Mouse (Mus musculus) midbrain, embryonic 16.5 days (tissue): ENCODE measurements around the gene Fstl4. TPM values are rescaled to one million over a fixed set of nuclear protein-coding genes. Genes with fewer than 3 reads are reported as not detected.
"Not testable (repeated sequence)": the region's sequence is repeated elsewhere in the genome, so short reads cannot be mapped to it uniquely, and the experiment has no call there.

Source experiments
- ATAC-seq: fragments of 200-750 bp; cut with Nextera tagmentation; 2 replicates; pipeline ENCODE4 v1.8.0; 2017; ENCODE audit warnings: moderate TSS enrichment
- H3K27ac ChIP-seq: fragments of 300-500 bp; sonication (generic); 2 replicates; pipeline ENCODE4 v1.5.1; 2014; ENCODE audit warnings: mild to moderate bottlenecking, low read length, mixed read lengths
- H3K27me3 ChIP-seq: fragments of 300-500 bp; sonication (generic); 2 replicates; pipeline ENCODE4 v1.6.1; 2014; ENCODE audit warnings: low read depth, low read length, mixed read lengths; ENCODE audit not compliant: control insufficient read depth, insufficient read depth
- H3K36me3 ChIP-seq: fragments of 300-500 bp; sonication (generic); 2 replicates; pipeline ENCODE4 v1.6.1; 2014; ENCODE audit warnings: mild to moderate bottlenecking, low read length, moderate library complexity, mixed read lengths; ENCODE audit not compliant: control insufficient read depth, insufficient read depth
- H3K4me1 ChIP-seq: fragments of 300-500 bp; sonication (generic); 2 replicates; pipeline ENCODE4 v1.6.1; 2014; ENCODE audit warnings: mild to moderate bottlenecking, low read length, mixed read lengths; ENCODE audit not compliant: control insufficient read depth, insufficient read depth
- H3K4me2 ChIP-seq: fragments of 300-500 bp; sonication (generic); 2 replicates; pipeline ENCODE4 v1.6.1; 2014; ENCODE audit warnings: mild to moderate bottlenecking, low read length, mixed read lengths
- H3K4me3 ChIP-seq: fragments of 300-500 bp; sonication (generic); 2 replicates; pipeline ENCODE4 v1.5.1; 2014; ENCODE audit warnings: low read depth, mild to moderate bottlenecking, low read length, moderate library complexity, mixed read lengths
- H3K9ac ChIP-seq: fragments of 300-500 bp; sonication (generic); 2 replicates; pipeline ENCODE4 v1.6.1; 2014; ENCODE audit warnings: low read depth, low read length, mixed read lengths
- H3K9me3 ChIP-seq: fragments of 300-500 bp; sonication (generic); replicated peaks from 2 replicates; pipeline ENCODE4 v1.6.1; 2014; ENCODE audit warnings: mild to moderate bottlenecking, low read length, mixed read lengths; ENCODE audit not compliant: control insufficient read depth, poor library complexity, severe bottlenecking
- WGBS: fragments of 180-500 bp; shearing (Covaris S2); extraction: QIAGEN DNeasy Blood & Tissue Kit; methylation state at CpG from one replicate; pipeline ENCODE4 v1.1.7; 2014; 5-methylcytosine and 5-hydroxymethylcytosine counted together
- polyA plus RNA-seq: library from polyadenylated mRNA; unstranded; fragments of >200 nt; fragmentation: Nextera tagmentation; extraction: Ambion mirVana; gene quantifications from 2 replicates; pipeline ENCODE4 v1.2.1, GENCODE M21; 2015

Gene Fstl4
- polyA plus RNA-seq, 1 experiment from 2014 or later = 10.3 TPM

- Histone ChIP-seq H3K36me3 (no peaks in the 10 kb centered on the region), H3K9me3 (no peaks in the 10 kb centered on the region), H3K27me3 (no peaks in the 10 kb centered on the region), H3K4me1 (0 out of 2 replicates have a peak, but pooled peaks cover 2% of the 10 kb centered on the region), H3K9ac (no peak overlapping the region), H3K4me2 (no peak overlapping the region), H3K4me3 (no peak overlapping the region), H3K27ac (no peak overlapping the region)
- WGBS = 46% methylated on average over 6 of the region's 6 CpGs
- no peak for ATAC-seq
Measured at GRCm38 (mm10) chr11:53069751-53070150, 305.3 kb downstream of the Fstl4 start.

DNA sequence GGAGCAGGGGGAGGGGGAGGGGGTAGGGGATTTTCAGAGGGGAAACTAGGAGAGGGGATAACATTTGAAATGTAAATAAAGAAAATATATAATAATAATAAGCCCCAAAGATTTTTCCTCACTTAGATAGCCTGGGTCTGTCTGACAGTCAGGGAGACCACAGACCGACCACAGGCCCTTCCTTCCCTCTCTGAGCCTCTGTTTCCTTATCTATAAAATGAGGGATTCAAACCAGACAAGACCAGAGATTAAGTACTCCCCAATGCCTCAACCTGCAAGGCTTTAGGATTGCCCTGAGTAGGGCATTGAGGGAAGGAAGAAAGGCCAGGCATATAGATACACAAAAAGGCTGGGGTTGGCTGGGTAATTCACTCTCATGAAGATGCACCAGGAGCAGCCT lies 307.2 kb downstream of the Fstl4 start:
- Histone ChIP-seq H3K27me3 (no peaks in the 10 kb centered on the region), H3K4me1 (0 out of 2 replicates have a peak, but pooled peaks cover 2% of the 10 kb centered on the region), H3K4me3 (no peak overlapping the region), H3K27ac (no peak overlapping the region), H3K4me2 (no peak overlapping the region), H3K9me3 (no peaks in the 10 kb centered on the region; the same call in 1 of the 2 replicates), H3K36me3 (no peaks in the 10 kb centered on the region), H3K9ac (no peak overlapping the region)
- no peak for ATAC-seq
- 92% methylated on average over 1 of the region's 1 CpGs for WGBS

GRCm38 (mm10) chr11:53077641-53078040 lies 313.2 kb downstream of the Fstl4 start:
- ATAC-seq = no peak
- Histone ChIP-seq H3K9ac (no peak overlapping the region), H3K4me3 (no peak overlapping the region), H3K36me3 (no peaks in the 10 kb centered on the region), H3K9me3 (no peaks in the 10 kb centered on the region; the same call in 1 of the 2 replicates), H3K27ac (no peak overlapping the region), H3K4me1 (no peaks in the 10 kb centered on the region), H3K4me2 (no peak overlapping the region), H3K27me3 (no peaks in the 10 kb centered on the region; the same call in 1 of the 2 replicates)
- WGBS = 84% methylated on average over 7 of the region's 7 CpGs

DNA sequence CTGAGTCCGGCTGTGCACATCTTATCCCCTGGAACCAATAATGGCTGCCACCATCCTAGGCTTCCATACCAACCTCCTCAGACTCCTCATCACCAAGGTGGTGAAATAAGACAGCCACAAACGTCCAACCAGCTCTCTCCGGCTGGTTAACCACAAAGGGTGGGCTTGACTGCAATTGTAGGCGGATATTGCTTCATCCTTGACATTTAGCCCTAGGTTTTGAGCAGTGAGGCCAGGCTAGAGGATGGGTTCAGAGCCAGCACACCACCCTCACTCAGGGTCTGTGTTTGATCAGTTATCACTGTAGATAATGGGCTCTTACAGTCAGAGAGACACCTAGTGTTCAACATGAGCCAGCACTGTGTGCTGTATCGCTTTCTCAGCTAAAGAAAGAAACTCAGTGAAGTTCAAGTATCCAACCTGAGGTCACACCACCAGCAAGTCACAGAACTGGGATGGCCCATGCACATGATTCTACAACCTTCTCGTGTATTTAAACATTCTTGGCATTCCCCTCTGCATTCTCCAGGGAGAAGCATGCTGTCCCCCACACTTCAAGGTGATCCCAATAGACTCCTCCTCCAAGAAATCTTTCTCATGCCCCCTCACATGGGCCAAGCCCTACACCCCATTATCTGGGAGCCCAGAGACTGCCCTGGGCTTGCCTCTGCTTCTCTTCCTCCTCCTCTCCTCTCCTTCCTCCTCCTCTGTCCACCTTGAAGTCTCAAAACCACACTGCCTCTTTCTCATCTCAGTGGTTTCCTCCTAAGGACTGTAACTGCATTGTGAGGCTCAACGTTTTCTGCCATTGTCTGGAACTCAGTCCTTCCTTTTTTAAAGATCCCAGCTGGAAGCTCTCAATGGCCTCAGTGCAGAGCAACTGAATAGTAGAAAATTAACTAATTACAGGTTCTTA lies 314.2 kb downstream of the Fstl4 start:
- Histone ChIP-seq H3K9ac (no peak overlapping the region), H3K27ac (no peak overlapping the region), H3K27me3 (no peaks in the 10 kb centered on the region; the same call in 1 of the 2 replicates), H3K4me3 (no peak overlapping the region), H3K4me1 (no peaks in the 10 kb centered on the region), H3K36me3 (no peaks in the 10 kb centered on the region), H3K9me3 (no peaks in the 10 kb centered on the region; the same call in 1 of the 2 replicates), H3K4me2 (no peak overlapping the region)
- ATAC-seq = no peak
- WGBS = 76% methylated on average over 7 of the region's 7 CpGs

- WGBS = 81% methylated on average over 6 of the region's 6 CpGs
- Histone ChIP-seq H3K27ac (no peak overlapping the region), H3K27me3 (no peaks in the 10 kb centered on the region; the same call in 1 of the 2 replicates), H3K4me2 (no peak overlapping the region), H3K4me1 (no peaks in the 10 kb centered on the region), H3K36me3 (no peaks in the 10 kb centered on the region), H3K9ac (no peak overlapping the region), H3K9me3 (no peaks in the 10 kb centered on the region), H3K4me3 (no peak overlapping the region)
- no peak for ATAC-seq
Measured at GRCm38 (mm10) chr11:53081310-53081709, 316.9 kb downstream of the Fstl4 start.

DNA sequence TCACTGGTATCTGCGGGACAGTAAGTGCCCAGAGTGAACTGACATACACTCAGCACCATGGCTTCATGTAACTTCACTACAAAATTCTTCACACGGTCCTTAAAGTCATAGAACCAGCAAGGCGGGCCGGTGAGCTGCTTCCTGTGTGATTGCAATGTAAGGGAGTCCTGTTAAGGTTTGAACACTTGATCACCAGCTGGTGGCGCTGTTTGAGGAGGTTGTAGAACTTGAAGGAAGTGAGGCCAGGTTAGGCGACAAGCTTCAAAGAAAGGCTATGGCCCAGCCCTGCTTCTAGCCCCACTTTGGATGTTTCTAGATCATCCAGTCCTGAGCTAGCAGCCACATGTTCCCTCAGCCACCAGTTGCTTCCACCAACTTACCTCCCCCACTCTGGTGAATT lies 320.9 kb downstream of the Fstl4 start:
- Histone ChIP-seq H3K4me2 (no peak overlapping the region), H3K27me3 (no peaks in the 10 kb centered on the region), H3K36me3 (no peaks in the 10 kb centered on the region), H3K4me3 (no peak overlapping the region), H3K4me1 (no peaks in the 10 kb centered on the region), H3K9me3 (no peaks in the 10 kb centered on the region), H3K9ac (no peak overlapping the region), H3K27ac (no peak overlapping the region)
- no peak for ATAC-seq
- 78% methylated on average over 6 of the region's 6 CpGs for WGBS

DNA sequence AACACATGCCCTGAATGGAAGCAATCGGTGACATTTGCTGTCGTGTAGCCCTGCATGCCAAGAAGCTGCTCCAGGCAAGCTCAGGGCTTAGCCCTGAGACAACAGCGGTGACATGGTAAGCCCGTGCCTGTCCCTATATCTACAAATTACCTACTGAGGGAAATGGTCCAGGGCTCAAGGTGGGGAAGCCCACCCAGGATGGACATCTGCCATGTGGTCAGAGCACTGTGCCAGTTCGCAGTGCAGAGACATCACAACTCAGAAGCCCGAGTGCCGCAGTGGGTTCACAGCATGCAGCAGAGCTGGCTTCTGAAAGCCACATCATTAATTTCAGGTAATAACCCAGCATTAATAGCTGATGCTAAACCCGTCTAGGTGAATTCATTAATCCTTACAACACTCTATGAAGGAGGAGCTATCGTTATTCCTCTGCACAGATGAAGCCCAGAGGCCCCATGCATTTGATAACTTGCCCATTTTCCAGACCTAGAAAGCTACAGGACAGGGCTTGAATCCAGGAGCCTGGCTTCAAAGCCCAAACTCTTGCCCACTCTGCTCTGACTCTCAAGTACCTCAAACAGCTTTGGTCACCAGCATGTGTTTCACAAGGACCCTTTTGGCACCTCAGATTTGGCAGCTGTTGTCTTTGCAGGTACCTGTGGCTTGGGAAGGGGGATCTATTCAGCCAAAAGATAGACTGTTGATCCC lies 321.6 kb downstream of the Fstl4 start:
- WGBS = 83% methylated on average over 9 of the region's 9 CpGs
- no peak for ATAC-seq
- H3K4me1 ChIP-seq = no peaks in the 10 kb centered on the region
- no peak overlapping the region for H3K9ac ChIP-seq
- H3K4me3 ChIP-seq = no peak overlapping the region
- H3K27me3 ChIP-seq = no peaks in the 10 kb centered on the region
- no peak overlapping the region for H3K4me2 ChIP-seq
- H3K27ac ChIP-seq = no peak overlapping the region
- H3K36me3 ChIP-seq = no peaks in the 10 kb centered on the region
- H3K9me3 ChIP-seq = no peaks in the 10 kb centered on the region

DNA sequence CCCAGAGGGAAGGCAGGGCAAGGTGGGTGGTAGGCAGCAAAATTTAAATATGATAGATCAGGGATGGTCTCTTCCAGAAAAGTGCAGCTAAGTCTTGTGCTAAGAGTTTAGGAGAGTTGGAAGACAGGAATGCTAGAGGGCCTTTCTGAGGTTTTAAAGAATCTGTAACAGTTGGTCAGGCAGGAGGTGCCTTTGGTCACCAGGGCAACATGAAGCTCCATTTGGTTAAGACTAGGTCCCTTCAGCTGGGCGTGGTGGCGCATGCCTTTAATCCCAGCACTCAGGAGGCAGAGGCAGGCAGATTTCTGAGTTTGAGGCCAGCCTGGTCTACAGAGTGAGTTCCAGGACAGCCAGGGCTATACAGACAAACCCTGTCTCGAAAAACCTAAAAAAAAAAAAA lies 323.5 kb downstream of the Fstl4 start:
- H3K27ac ChIP-seq, ATAC-seq, H3K4me1 ChIP-seq, H3K27me3 ChIP-seq, H3K9me3 ChIP-seq, H3K9ac ChIP-seq, H3K36me3 ChIP-seq, H3K4me3 ChIP-seq, H3K4me2 ChIP-seq: not testable (repeated sequence)
- 87% methylated on average over 3 of the region's 3 CpGs for WGBS

GRCm38 (mm10) chr11:53091596-53091995 lies 327.2 kb downstream of the Fstl4 start:
- no peak overlapping the region for H3K4me2 ChIP-seq
- no peaks in the 10 kb centered on the region for H3K4me1 ChIP-seq
- no peak for ATAC-seq
- WGBS = 39% methylated on average over 5 of the region's 5 CpGs
- H3K9ac ChIP-seq = no peak overlapping the region
- H3K27ac ChIP-seq = no peak overlapping the region
- no peaks in the 10 kb centered on the region for H3K36me3 ChIP-seq
- no peaks in the 10 kb centered on the region for H3K9me3 ChIP-seq
- H3K4me3 ChIP-seq = no peak overlapping the region
- H3K27me3 ChIP-seq = no peaks in the 10 kb centered on the region
